ENCODE assay signal across 17 mouse cellular contexts in genomic region chr15:97718535-97719155, GRCm38 (mm10). TPM values are rescaled to one million over a fixed set of nuclear protein-coding genes. Genes with fewer than 3 reads are reported as not detected.
DNase-seq lines count a peak whose midpoint lies in the region; ATAC-seq and TF ChIP-seq lines count a peak whose summit lies in the region.
"Had no signal": no experiment of that assay in that cellular context is flagged by ENCODE, and none has a peak within 500 bp of the region (broad histone marks: within the 10 kb centered on the region; RNA-seq: fewer than 3 reads in every experiment).

No protein-coding gene starts in this region.

- TF ChIP-seq POLR2A in heart, adult 2 months (IDR thresholded peaks at IDR 0.05; ENCODE audit: insufficient read depth, low read depth, low read length) = no peak
- TF ChIP-seq POLR2A in kidney, adult 2 months (IDR thresholded peaks at IDR 0.05; ENCODE audit: low read depth, low read length) = no peak

- peak overlapping the region; percentile 4; the same call in 1 of the 2 replicates for H3K9ac ChIP-seq in heart, adult 2 months (ENCODE audit: low read depth, low read length)
- H3K9ac ChIP-seq in midbrain, embryonic 11.5 days (ENCODE audit: low read length) = no peak overlapping the region
- no peak overlapping the region for H3K9ac ChIP-seq in midbrain, embryonic 13.5 days (replicated peaks)
- H3K9ac ChIP-seq: embryonic facial prominence, embryonic 15.5 days; forebrain, embryonic 15.5 days; heart, embryonic 15.5 days; limb, embryonic 15.5 days; liver, embryonic 14.5 days; neural tube, embryonic 13.5 days had no signal

- intact Hi-C loops in heart, adult 2 months (cut with DNase I) = loop anchor here (1.0 to 5.0 kb wide), 5 partner anchors 26 to 234 kb away; no protein-coding TSS in a partner anchor
- intact Hi-C loops in heart, postnatal 14 days (cut with DNase I) = loop anchor here (1.0 to 5.0 kb wide), 4 partner anchors 48 to 234 kb away; partner anchors contain the start of gene Rapgef3
- intact Hi-C loops in left cerebral cortex, adult 2 months (cut with DNase I) = loop anchor here (1.0 to 2.0 kb wide), 4 partner anchors 58 to 234 kb away; no protein-coding TSS in a partner anchor

- peaks cover 23% of the 10 kb centered on the region for H3K4me1 ChIP-seq in heart, adult 2 months (ENCODE audit: control insufficient read depth, insufficient read depth, low read length)
- H3K4me1 ChIP-seq in kidney, adult 2 months (ENCODE audit: control insufficient read depth, insufficient read depth, low read length) = peaks cover 5% of the 10 kb centered on the region
- H3K4me1 ChIP-seq in midbrain, embryonic 11.5 days (ENCODE audit: control insufficient read depth, insufficient read depth, low read length) = no peaks in the 10 kb centered on the region
- H3K4me1 ChIP-seq in midbrain, embryonic 13.5 days (replicated peaks) = no peaks in the 10 kb centered on the region
- H3K4me1 ChIP-seq: forebrain, embryonic 15.5 days had no signal

- no peaks in the 10 kb centered on the region for H3K36me3 ChIP-seq in heart, adult 2 months (ENCODE audit: control insufficient read depth, insufficient read depth, low read length)
- H3K36me3 ChIP-seq in kidney, adult 2 months (ENCODE audit: control insufficient read depth, insufficient read depth, low read length) = no peaks in the 10 kb centered on the region
- no peaks in the 10 kb centered on the region for H3K36me3 ChIP-seq in midbrain, embryonic 11.5 days (ENCODE audit: control insufficient read depth, insufficient read depth, low read length)
- no peaks in the 10 kb centered on the region for H3K36me3 ChIP-seq in midbrain, embryonic 13.5 days
- H3K36me3 ChIP-seq: embryonic facial prominence, embryonic 15.5 days; forebrain, embryonic 15.5 days; heart, embryonic 15.5 days; limb, embryonic 15.5 days; neural tube, embryonic 13.5 days had no signal

- H3K27me3 ChIP-seq in heart, adult 2 months (ENCODE audit: control insufficient read depth, insufficient read depth, low read length) = no peaks in the 10 kb centered on the region
- H3K27me3 ChIP-seq in kidney, adult 2 months (replicated peaks; ENCODE audit: control insufficient read depth, insufficient read depth, low read length) = no peaks in the 10 kb centered on the region
- H3K27me3 ChIP-seq in midbrain, embryonic 11.5 days (ENCODE audit: control insufficient read depth, insufficient read depth, low read length) = no peaks in the 10 kb centered on the region
- H3K27me3 ChIP-seq in midbrain, embryonic 13.5 days = no peaks in the 10 kb centered on the region
- H3K27me3 ChIP-seq: embryonic facial prominence, embryonic 15.5 days; forebrain, embryonic 15.5 days; heart, embryonic 15.5 days; limb, embryonic 15.5 days; neural tube, embryonic 13.5 days had no signal

- WGBS in heart, adult 2 months = 79% methylated on average over 8 of the region's 8 CpGs
- 89% methylated on average over 8 of the region's 8 CpGs for WGBS in kidney, adult 2 months
- 87% methylated on average over 8 of the region's 8 CpGs for WGBS in midbrain, embryonic 11.5 days
- 88% methylated on average over 8 of the region's 8 CpGs for WGBS in midbrain, embryonic 13.5 days

- H3K27ac ChIP-seq in heart, adult 2 months = peak overlapping the region; percentile 93
- 0 out of 2 replicates have a peak overlapping the region, but pooled peaks have one; percentile 88 for H3K27ac ChIP-seq in kidney, adult 2 months (ENCODE audit: insufficient read depth, low read depth, low read length)
- no peak overlapping the region for H3K27ac ChIP-seq in midbrain, embryonic 11.5 days (ENCODE audit: low read depth, low read length)
- no peak overlapping the region for H3K27ac ChIP-seq in midbrain, embryonic 13.5 days
- H3K27ac ChIP-seq in left cerebral cortex, adult 2 months = no peak overlapping the region
- H3K27ac ChIP-seq: embryonic facial prominence, embryonic 15.5 days; forebrain, embryonic 15.5 days; hindbrain, embryonic 14.5 days; limb, embryonic 15.5 days; liver, embryonic 14.5 days; neural tube, embryonic 13.5 days had no signal

- H3K4me3 ChIP-seq in heart, adult 2 months = no peak overlapping the region
- H3K4me3 ChIP-seq in kidney, adult 2 months (ENCODE audit: insufficient read depth, low read depth, low read length) = no peak overlapping the region
- no peak overlapping the region for H3K4me3 ChIP-seq in midbrain, embryonic 11.5 days (ENCODE audit: low read depth, low read length)
- no peak overlapping the region for H3K4me3 ChIP-seq in midbrain, embryonic 13.5 days (replicated peaks)
- no peak overlapping the region for H3K4me3 ChIP-seq in left cerebral cortex, adult 2 months
- H3K4me3 ChIP-seq: embryonic facial prominence, embryonic 15.5 days; forebrain, embryonic 15.5 days; heart, embryonic 15.5 days; limb, embryonic 15.5 days; myocyte; neural tube, embryonic 13.5 days had no signal

- H3K4me2 ChIP-seq in midbrain, embryonic 11.5 days = no peak overlapping the region
- no peak overlapping the region for H3K4me2 ChIP-seq in midbrain, embryonic 13.5 days (replicated peaks)
- H3K4me2 ChIP-seq: embryonic facial prominence, embryonic 15.5 days; forebrain, embryonic 15.5 days; heart, embryonic 15.5 days; hindbrain, embryonic 14.5 days; limb, embryonic 15.5 days; neural tube, embryonic 13.5 days had no signal

- H3K9me3 ChIP-seq in midbrain, embryonic 11.5 days (ENCODE audit: control insufficient read depth, low read length) = no peaks in the 10 kb centered on the region
- H3K9me3 ChIP-seq in midbrain, embryonic 13.5 days = no peaks in the 10 kb centered on the region
- H3K9me3 ChIP-seq: embryonic facial prominence, embryonic 15.5 days; forebrain, embryonic 15.5 days; heart, embryonic 15.5 days; limb, embryonic 15.5 days; neural tube, embryonic 13.5 days had no signal

- TF ChIP-seq EP300 in heart, adult 2 months (IDR thresholded peaks at IDR 0.05; ENCODE audit: insufficient read depth, low read depth, low read length) = no peak

- TF ChIP-seq CTCF in heart, adult 2 months (IDR thresholded peaks at IDR 0.05) = no peak
- no peak for TF ChIP-seq CTCF in kidney, adult 2 months (conservative IDR thresholded peaks at IDR 0.05; ENCODE audit: insufficient read depth, insufficient read length, low read depth, low read length)
- TF ChIP-seq CTCF in left cerebral cortex, adult 2 months (IDR thresholded peaks at IDR 0.05) = no peak

- H3K79me2 ChIP-seq in heart, adult 2 months (replicated peaks; ENCODE audit: control insufficient read depth, insufficient read depth, low read length) = no peaks in the 10 kb centered on the region

- no peak for ATAC-seq in midbrain, embryonic 11.5 days (ENCODE audit: low FRiP score)
- ATAC-seq in midbrain, embryonic 13.5 days = no peak

- no peak for DNase-seq in heart, adult 2 months
- no peak for DNase-seq in heart, postnatal 14 days
- DNase-seq in kidney, adult 2 months = no peak
- no peak for DNase-seq in kidney, adult 11 months
- peak; percentile 62 for DNase-seq in midbrain, embryonic 11.5 days (ENCODE audit: low spot score, missing footprints)
- DNase-seq in thymus, postnatal 14 days = peak; percentile 38
- no peak for DNase-seq in left cerebral cortex, adult 2 months (ENCODE audit: extremely low spot score in 1 of 2, low spot score in 2 of 2)

RNA-seq across cellular contexts. Expression of gene Endou, which starts 12.5 kb away (rescaled TPM):
- total RNA-seq in heart, adult 2 months (2021) = 1 to 10 TPM; 1.1 to 1.2 TPM
- polyA plus RNA-seq in heart, adult 2 months (2012; rRNA removed) = 2.4 TPM in 2 replicates
- 1 to 10 TPM; 1.8 to 4.9 TPM for total RNA-seq in heart, postnatal 14 days (2021)
- polyA plus RNA-seq in kidney, adult 2 months (2012; rRNA removed) = 2.4 and 2.9 TPM in 2 replicates
- 0.18 and 0.32 TPM in 2 replicates for polyA plus RNA-seq in midbrain, embryonic 11.5 days (2014; fragmentation: Nextera tagmentation; extraction: Ambion mirVana)
- polyA plus RNA-seq in midbrain, embryonic 13.5 days (2015; fragmentation: Nextera tagmentation; extraction: Ambion mirVana) = 0.17 and 0.31 TPM in 2 replicates
- 1 to 10 TPM; 2.8 to 4.7 TPM for total RNA-seq in left cerebral cortex, adult 2 months (2021)
- polyA plus RNA-seq: intestine, embryonic 14.5 days had no signal

RNA-seq across cellular contexts. Expression of gene Rpap3, which starts 13.0 kb away (rescaled TPM):
- total RNA-seq in heart, adult 2 months (2021) = 10 to 100 TPM; 12.7 to 14.2 TPM
- 4.4 and 7.4 TPM in 2 replicates for polyA plus RNA-seq in heart, adult 2 months (2012; rRNA removed)
- total RNA-seq in heart, postnatal 14 days (2021) = 10 to 100 TPM; 11.5 to 12.4 TPM
- 4.9 and 6.9 TPM in 2 replicates for polyA plus RNA-seq in kidney, adult 2 months (2012; rRNA removed)
- 56.4 and 57.4 TPM in 2 replicates for polyA plus RNA-seq in midbrain, embryonic 11.5 days (2014; fragmentation: Nextera tagmentation; extraction: Ambion mirVana)
- 32.8 and 37.0 TPM in 2 replicates for polyA plus RNA-seq in midbrain, embryonic 13.5 days (2015; fragmentation: Nextera tagmentation; extraction: Ambion mirVana)
- 10 to 100 TPM; 26.6 to 28.4 TPM for total RNA-seq in left cerebral cortex, adult 2 months (2021)

RNA-seq across cellular contexts. Expression of gene Rapgef3, which starts 49.1 kb away (rescaled TPM):
- total RNA-seq in heart, adult 2 months (2021) = 10 to 100 TPM; 21.5 to 27.9 TPM
- polyA plus RNA-seq in heart, adult 2 months (2012; rRNA removed) = 44.4 and 57.0 TPM in 2 replicates
- 10 to 100 TPM; 32.7 to 34.3 TPM for total RNA-seq in heart, postnatal 14 days (2021)
- polyA plus RNA-seq in kidney, adult 2 months (2012; rRNA removed) = 136 and 184 TPM in 2 replicates
- polyA plus RNA-seq in midbrain, embryonic 11.5 days (2014; fragmentation: Nextera tagmentation; extraction: Ambion mirVana) = 3.0 and 3.2 TPM in 2 replicates
- 7.2 and 9.0 TPM in 2 replicates for polyA plus RNA-seq in midbrain, embryonic 13.5 days (2015; fragmentation: Nextera tagmentation; extraction: Ambion mirVana)
- 10 to 100 TPM; 46.5 to 50.4 TPM for total RNA-seq in left cerebral cortex, adult 2 months (2021)

RNA-seq across cellular contexts. Expression of gene Slc48a1, which starts 59.7 kb away (rescaled TPM):
- 10 to 100 TPM; 72.7 to 73.0 TPM for total RNA-seq in heart, adult 2 months (2021)
- 82.8 and 85.3 TPM in 2 replicates for polyA plus RNA-seq in heart, adult 2 months (2012; rRNA removed)
- 10 to 100 TPM; 78.3 to 78.9 TPM for total RNA-seq in heart, postnatal 14 days (2021)
- polyA plus RNA-seq in kidney, adult 2 months (2012; rRNA removed) = 182 and 203 TPM in 2 replicates
- 32.6 and 33.6 TPM in 2 replicates for polyA plus RNA-seq in midbrain, embryonic 11.5 days (2014; fragmentation: Nextera tagmentation; extraction: Ambion mirVana)
- 48.0 and 59.8 TPM in 2 replicates for polyA plus RNA-seq in midbrain, embryonic 13.5 days (2015; fragmentation: Nextera tagmentation; extraction: Ambion mirVana)
- total RNA-seq in left cerebral cortex, adult 2 months (2021) = 100 to 1,000 TPM; 157 to 161 TPM

Comparison
In these comparisons a context has a peak if more than half of its experiments do, and no peak if none do; other contexts are left out.
1. DNase-seq: peak in midbrain, embryonic 11.5 days (single experiment) and thymus, postnatal 14 days (single experiment); none in heart, adult 2 months (0 of 2), heart, postnatal 14 days (0 of 2), kidney, adult 2 months (single experiment), kidney, adult 11 months (single experiment) and left cerebral cortex, adult 2 months (0 of 2).
2. H3K27ac ChIP-seq: peak in heart, adult 2 months (single experiment) and kidney, adult 2 months (single experiment); none in midbrain, embryonic 11.5 days (single experiment), midbrain, embryonic 13.5 days (single experiment) and left cerebral cortex, adult 2 months (single experiment).